Mouse (Mus musculus) cerebellum, postnatal 10 days (tissue): Measurements from ENCODE around the gene Adgre1.

ENCODE experiments used
- DNase-seq, 2 experiments: peaks; one replicate each; pipeline ENCODE4 v3.0.0; 2021; ENCODE audit warnings: mixed read lengths in 2 of 2

Adgre1 gene

DNA sequence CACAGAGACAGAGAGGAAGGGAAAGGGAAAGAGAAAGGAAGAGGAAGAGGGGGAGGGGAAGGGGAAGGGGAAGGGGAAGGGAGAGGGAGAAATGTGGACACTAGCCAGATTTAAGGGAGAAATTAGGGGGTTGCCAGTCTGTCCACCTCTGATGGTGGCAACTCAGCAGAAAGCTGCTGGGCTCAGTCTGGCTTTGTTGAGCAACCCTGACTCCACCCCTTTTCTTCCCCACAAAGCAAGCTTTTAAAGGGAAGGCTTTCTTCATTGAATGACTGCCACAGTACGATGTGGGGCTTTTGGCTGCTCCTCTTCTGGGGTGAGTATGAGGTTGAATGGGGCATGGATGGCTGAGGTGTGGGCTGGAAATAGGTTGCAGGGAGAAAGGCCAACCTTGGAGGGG, at the start of gene Adgre1:
TSS of gene Adgre1 (plus strand) at position 251 of the 400 bp plus-strand sequence.
- DNase-seq: no peak

- no peak for DNase-seq
These were observed 46.7 kb upstream of the Adgre1 start for GRCm38 (mm10) chr17:57311801-57312200.

- DNase-seq: peak; percentile 86 to 87
These were observed 30.9 kb upstream of the Adgre1 start for GRCm38 (mm10) chr17:57327615-57328014.

- peak; percentile 13 to 19 for DNase-seq
These were observed 29.5 kb upstream of the Adgre1 start for GRCm38 (mm10) chr17:57328944-57329343.

- no peak for DNase-seq
These were observed 27.5 kb upstream of the Adgre1 start for GRCm38 (mm10) chr17:57330993-57331392.

DNA sequence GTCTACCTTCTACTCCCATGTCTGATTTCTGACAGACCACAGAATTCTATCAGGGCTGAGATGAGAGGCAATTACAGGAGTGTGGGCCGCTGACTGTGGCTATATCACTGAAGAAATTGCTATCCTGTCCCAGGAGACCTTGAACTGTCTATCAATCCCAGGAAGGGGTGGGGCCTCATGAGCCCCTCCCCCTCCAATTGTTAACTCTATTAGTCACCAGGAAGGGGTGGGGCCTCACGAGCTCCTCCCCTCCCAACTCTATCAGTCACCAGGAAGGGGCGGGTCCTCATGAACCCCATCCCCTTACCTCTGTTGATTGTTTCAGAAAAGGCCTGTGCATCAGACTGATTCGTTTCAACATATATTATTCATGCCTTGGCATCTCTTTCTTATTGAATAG, 26.2 kb upstream of the Adgre1 start:
- DNase-seq: no peak

DNA sequence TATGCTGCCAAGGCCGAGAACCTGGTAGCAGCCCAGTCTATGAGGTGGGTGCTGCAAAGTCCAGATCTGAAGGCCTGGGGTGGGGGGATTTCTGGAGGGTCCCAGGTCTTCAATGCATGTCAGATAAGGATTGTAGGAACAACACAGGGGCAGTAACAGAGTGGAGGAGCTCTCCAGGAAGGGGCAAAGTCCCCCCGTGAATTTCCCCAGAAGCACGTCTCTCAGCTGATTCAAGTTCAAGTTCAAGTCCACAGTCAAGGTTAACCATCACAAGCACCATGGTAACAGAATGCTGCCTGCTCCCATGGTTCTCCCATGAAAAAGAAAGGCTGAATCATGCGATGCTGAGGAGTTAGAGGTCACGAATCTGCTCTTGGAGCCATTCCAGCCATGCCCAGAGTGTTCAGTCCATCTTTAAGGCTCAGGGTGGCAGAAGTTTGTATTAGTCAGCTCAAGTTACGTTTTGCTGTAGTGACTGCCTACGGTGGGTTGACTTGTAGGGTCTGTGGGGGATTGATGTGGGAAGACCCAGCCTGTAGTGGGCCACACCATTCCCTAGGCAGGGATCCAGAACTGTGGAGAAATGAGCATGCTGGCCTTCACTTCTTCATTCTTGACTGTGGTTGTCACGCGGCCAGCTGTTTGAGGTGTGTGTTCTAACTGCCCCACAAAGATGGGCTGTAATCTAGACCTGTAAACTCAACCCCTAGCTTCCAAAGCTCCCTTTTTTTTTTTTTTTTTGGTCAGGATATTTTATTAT, 24.3 kb upstream of the Adgre1 start:
- peak in 1 of 2 experiments; percentile 31 for DNase-seq

DNA sequence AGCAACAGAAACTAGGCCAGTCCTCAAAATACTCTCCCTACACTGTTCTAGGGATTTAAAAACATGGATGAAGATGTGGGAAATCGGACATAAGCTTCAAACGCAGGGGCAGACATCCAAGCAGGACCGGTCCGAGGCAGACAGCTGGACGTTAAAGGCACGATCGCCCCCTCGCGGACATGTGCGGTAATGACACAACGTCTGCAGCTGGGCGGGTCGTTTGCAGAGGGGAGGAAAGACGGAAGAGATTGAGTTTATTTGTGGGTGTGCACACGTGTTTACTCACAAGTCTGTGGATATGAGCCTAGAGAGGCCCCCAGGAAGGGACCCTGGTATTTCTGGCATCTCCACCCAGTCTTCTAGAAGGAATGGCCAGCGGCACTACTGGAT, 23.7 kb upstream of the Adgre1 start:
- DNase-seq: peak; percentile 93 to 96

GRCm38 (mm10) chr17:57335194-57335593, 23.3 kb upstream of the Adgre1 start:
- peak in 1 of 2 experiments; percentile 11 for DNase-seq

DNA sequence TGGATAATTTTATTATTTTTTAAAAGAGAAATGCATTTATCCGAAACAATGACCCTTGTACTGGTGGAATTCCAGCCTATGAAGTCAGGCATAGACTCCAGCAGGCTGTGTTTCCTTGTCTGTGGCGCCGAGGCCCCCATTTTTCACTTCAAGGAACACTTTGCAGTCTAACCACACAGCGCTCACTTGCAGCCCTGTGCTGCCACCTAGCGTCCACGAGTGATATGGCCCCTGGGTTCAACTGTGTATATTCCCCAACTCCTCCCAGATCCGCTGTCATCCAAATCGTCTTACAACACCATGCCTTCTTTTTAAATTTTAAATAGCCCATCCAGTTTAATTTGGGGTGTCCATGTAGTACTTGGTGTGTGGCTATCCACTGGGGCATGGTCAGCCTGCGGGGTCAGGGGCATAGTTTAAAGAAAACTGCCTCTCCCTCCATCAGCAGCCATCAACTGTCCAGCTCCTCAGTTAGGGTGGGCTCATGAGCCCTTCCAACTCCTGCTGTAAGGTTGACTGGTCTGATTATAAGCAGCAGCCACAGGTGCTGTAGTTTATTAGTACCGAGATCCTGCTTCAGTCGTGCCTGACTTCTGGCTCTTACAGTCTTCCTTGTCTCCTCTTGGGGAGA, 22.7 kb upstream of the Adgre1 start:
- DNase-seq: peak; percentile 95 to 97

- DNase-seq: no peak
These were observed 20.5 kb upstream of the Adgre1 start for GRCm38 (mm10) chr17:57337996-57338395.

DNA sequence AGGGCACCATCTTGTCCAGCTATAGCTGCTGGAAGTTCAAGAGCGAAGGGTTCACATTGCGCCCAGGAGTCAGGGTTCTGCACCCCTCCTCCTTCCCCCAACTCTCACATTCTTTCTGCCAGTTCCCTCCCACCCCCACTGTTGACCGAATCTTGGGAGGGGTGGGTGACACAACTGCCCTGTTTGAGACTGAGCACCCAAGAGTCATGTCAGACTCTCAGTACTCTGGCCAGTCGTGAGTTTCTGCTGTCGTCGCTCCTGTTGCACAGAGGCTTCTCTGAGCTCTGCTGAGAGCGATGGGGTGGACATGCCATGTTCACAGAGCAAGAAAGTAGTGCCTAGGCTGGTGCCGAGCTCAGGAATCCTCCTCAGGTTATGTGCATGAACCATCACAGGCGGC, 19.2 kb upstream of the Adgre1 start:
- DNase-seq: no peak

GRCm38 (mm10) chr17:57341568-57341967, 16.9 kb upstream of the Adgre1 start:
- DNase-seq: no peak

GRCm38 (mm10) chr17:57344029-57344707, 14.3 kb upstream of the Adgre1 start:
- DNase-seq: no peak

GRCm38 (mm10) chr17:57347017-57347416, 11.5 kb upstream of the Adgre1 start:
- no peak for DNase-seq

- no peak for DNase-seq
These were observed 10.7 kb upstream of the Adgre1 start for GRCm38 (mm10) chr17:57347781-57348180.

GRCm38 (mm10) chr17:57349067-57349466, 9.4 kb upstream of the Adgre1 start:
- no peak for DNase-seq

DNA sequence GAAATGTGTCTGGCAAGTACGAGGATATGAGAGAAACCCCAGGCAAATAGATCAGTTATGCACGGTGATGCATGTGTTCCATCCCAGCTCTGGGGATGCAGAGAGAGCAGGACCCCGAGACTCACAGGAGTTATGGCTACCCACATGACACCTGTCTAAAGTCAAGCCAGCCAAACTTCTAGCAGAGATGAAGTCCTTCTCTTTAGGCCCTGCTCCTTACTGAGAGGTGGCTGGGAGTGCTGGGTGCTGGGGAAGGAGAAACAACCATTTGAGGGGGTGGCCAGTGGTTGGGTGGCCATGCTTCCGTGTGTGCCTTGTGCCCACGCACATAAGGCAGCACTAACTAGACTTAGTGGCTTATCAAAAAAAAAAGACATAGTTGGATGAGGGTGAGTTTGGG, 8.3 kb upstream of the Adgre1 start:
- no peak for DNase-seq

GRCm38 (mm10) chr17:57351107-57351506, 7.4 kb upstream of the Adgre1 start:
- no peak for DNase-seq

DNA sequence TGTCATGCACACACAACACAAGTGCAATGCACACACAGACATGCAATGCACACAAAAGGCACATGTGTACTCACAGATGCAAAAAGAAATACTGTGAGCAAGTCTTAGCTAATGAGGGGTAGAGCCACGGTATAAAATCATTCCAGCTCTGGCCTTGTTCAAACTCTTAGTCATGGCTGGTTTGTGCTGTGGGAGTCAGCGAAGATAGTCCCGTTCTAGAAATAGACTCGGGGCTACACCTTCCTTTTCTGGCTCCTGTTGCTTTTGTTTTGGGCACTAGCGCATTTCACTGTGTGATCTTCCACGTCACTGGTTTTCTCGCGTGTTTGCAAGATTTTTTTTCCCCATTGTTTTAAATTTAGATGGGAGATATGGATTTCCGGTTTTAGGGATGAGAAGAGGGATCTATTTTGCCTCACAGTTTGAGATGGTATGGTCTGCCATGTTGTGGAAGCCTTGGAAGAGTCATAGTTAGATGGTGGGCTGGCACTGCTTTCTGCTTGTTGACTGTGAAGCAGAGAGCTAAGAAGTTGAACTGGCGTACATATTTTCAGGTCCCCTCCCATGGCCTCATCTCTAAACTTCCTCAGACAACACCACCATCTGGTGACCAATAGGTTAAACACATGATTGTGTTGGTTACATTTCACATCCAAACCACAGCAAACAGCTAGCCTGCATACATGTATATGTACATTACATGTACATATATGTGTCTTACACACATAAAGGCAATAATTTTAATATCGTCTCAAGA, 1.2 kb downstream of the Adgre1 start:
- DNase-seq: no peak
